Mouse (Mus musculus) ES-E14 (cell line): ENCODE results near the gene Zfp664. TPM values are rescaled to one million over a fixed set of nuclear protein-coding genes. Genes with fewer than 3 reads are reported as not detected.
A peak's percentile ranks its signal among the peaks of the same experiment; 100 is the strongest.

Experiments used
- DNase-seq: peaks from one replicate; pipeline ENCODE4 v3.0.0-alpha.2; 2013; ENCODE audit warnings: low read depth, low spot score
- H3K27ac ChIP-seq: 2 replicates; pipeline ENCODE4 v1.5.1; 2012; ENCODE audit warnings: low read depth, mild to moderate bottlenecking, low read length, moderate library complexity, mixed read lengths; ENCODE audit not compliant: poor library complexity, insufficient read depth, severe bottlenecking
- H3K36me3 ChIP-seq: 2 replicates; pipeline ENCODE4 v1.6.1; 2012; ENCODE audit warnings: mild to moderate bottlenecking, low read length, moderate library complexity, mixed read lengths; ENCODE audit not compliant: control insufficient read depth, poor library complexity, insufficient read depth, severe bottlenecking
- H3K4me1 ChIP-seq, 2 experiments: fragments of 150-350 bp in 1 of 2; sonication (generic) in 1 of 2; 2 replicates each; pipeline ENCODE4 v1.6.1; 2012; ENCODE audit warnings: low read length in 2 of 2, mild to moderate bottlenecking in 1 of 2, mixed read lengths in 1 of 2; ENCODE audit not compliant: control insufficient read depth in 2 of 2, insufficient read depth in 2 of 2, poor library complexity in 1 of 2
- H3K4me3 ChIP-seq, 2 experiments: fragments of 150-350 bp in 1 of 2; sonication (generic) in 1 of 2; 2 replicates each; pipeline ENCODE4 v1.5.1; 2012; ENCODE audit warnings: low read length in 2 of 2, low read depth in 1 of 2, mild to moderate bottlenecking in 1 of 2, mixed read lengths in 1 of 2; ENCODE audit not compliant: insufficient read depth in 1 of 2, poor library complexity in 1 of 2, severe bottlenecking in 1 of 2
- H3K9ac ChIP-seq: 2 replicates; pipeline ENCODE4 v1.6.1; 2012; ENCODE audit warnings: low read depth, mild to moderate bottlenecking, low read length, mixed read lengths; ENCODE audit not compliant: poor library complexity, insufficient read depth, severe bottlenecking
- H3K9me3 ChIP-seq: fragments of 150-350 bp; sonication (generic); 2 replicates; pipeline ENCODE4 v1.6.1; 2012; ENCODE audit warnings: low read depth, mild to moderate bottlenecking, low read length; ENCODE audit not compliant: control insufficient read depth, insufficient read depth
- CHD2 ChIP-seq: IDR thresholded peaks from 2 replicates; pipeline ENCODE4 v1.6.1; 2014; ENCODE audit warnings: mild to moderate bottlenecking, low read depth, low read length, inconsistent platforms
- HCFC1 ChIP-seq: IDR thresholded peaks from 2 replicates; pipeline ENCODE4 v1.6.1; 2012; ENCODE audit warnings: low read length, inconsistent platforms, borderline replicate concordance; ENCODE audit not compliant: insufficient read depth
- MAFK ChIP-seq: IDR thresholded peaks from 2 replicates; pipeline ENCODE4 v1.6.1; 2014; ENCODE audit warnings: mild to moderate bottlenecking, low read depth, low read length, inconsistent platforms; ENCODE audit not compliant: insufficient read depth
- ZC3H11A ChIP-seq: IDR thresholded peaks from 2 replicates; pipeline ENCODE4 v1.6.1; 2012; ENCODE audit warnings: low read depth, mild to moderate bottlenecking, inconsistent platforms, low read length, borderline replicate concordance
- ZNF384 ChIP-seq: IDR thresholded peaks from 2 replicates; pipeline ENCODE4 v1.6.1; 2012; ENCODE audit warnings: low read depth, low read length, inconsistent platforms
- in situ Hi-C, 2 experiments: fragments of 600-800 bp; cut with MboI; formaldehyde crosslinking; loops; one replicate each; pipeline ENCODE4 v1.15.1; 2025; ENCODE audit warnings: low sequenced_read_pairs in 2 of 2, inconsistent platforms in 1 of 2; ENCODE audit not compliant: unreplicated experiment in 2 of 2
- total RNA-seq: library from RNA; depleted of rRNA; stranded (reverse); fragments of 300-350 nt; gene quantifications from 2 replicates; pipeline ENCODE4 v1.2.3, GENCODE M21; 2012

Zfp664 gene
- total RNA-seq, 1 experiment = 27.4 TPM

GRCm38 (mm10) chr5:124901675-124902074, 39.2 kb downstream of the Zfp664 start:
- in situ Hi-C loops = loop anchor here in 1 of 2 experiments (10.0 kb wide), 1 partner anchor 353 kb away; no protein-coding TSS in a partner anchor
- Histone ChIP-seq H3K9me3 (no peaks in the 10 kb centered on the region), H3K27ac (no peak overlapping the region), H3K36me3 (no peaks in the 10 kb centered on the region), H3K4me1 (no peaks in the 10 kb centered on the region), H3K9ac (no peak overlapping the region), H3K4me3 (no peak overlapping the region)
- no peak for DNase-seq
- no peak for TF ChIP-seq ZNF384

- no peaks in the 10 kb centered on the region for H3K4me1 ChIP-seq
- TF ChIP-seq CHD2 (no peak), MAFK (no peak), ZNF384 (no peak), ZC3H11A (no peak), HCFC1 (no peak)
- DNase-seq = no peak
- H3K4me3 ChIP-seq = no peak overlapping the region
- no peaks in the 10 kb centered on the region for H3K36me3 ChIP-seq
- H3K27ac ChIP-seq = no peak overlapping the region
- in situ Hi-C loops = loop anchor here in 1 of 2 experiments (10.0 kb wide), 1 partner anchor 353 kb away; no protein-coding TSS in a partner anchor
- H3K9ac ChIP-seq = no peak overlapping the region
- no peaks in the 10 kb centered on the region for H3K9me3 ChIP-seq
These were observed 39.7 kb downstream of the Zfp664 start for GRCm38 (mm10) chr5:124902195-124902594.

- H3K9me3 ChIP-seq = no peaks in the 10 kb centered on the region
- DNase-seq = no peak
- in situ Hi-C loops = loop anchor here in 1 of 2 experiments (10.0 kb wide), 1 partner anchor 351 kb away; no protein-coding TSS in a partner anchor
- no peak for TF ChIP-seq ZNF384
- TF ChIP-seq MAFK = no peak
- no peak for TF ChIP-seq ZC3H11A
- TF ChIP-seq CHD2 = no peak
- TF ChIP-seq HCFC1 = no peak
- peaks cover 0 to 3% of the 10 kb centered on the region in 2 experiments; a peak in 1 of 4 replicates for H3K4me1 ChIP-seq
- no peak overlapping the region for H3K4me3 ChIP-seq
- no peaks in the 10 kb centered on the region for H3K36me3 ChIP-seq
- no peak overlapping the region for H3K27ac ChIP-seq
- no peak overlapping the region for H3K9ac ChIP-seq
These were observed 41.4 kb downstream of the Zfp664 start for GRCm38 (mm10) chr5:124903852-124904251.

- TF ChIP-seq ZC3H11A (no peak), ZNF384 (no peak), HCFC1 (no peak), MAFK (no peak), CHD2 (no peak)
- Histone ChIP-seq H3K4me1 (peaks cover 0 to 3% of the 10 kb centered on the region in 2 experiments; a peak in 1 of 4 replicates), H3K9ac (no peak overlapping the region), H3K36me3 (no peaks in the 10 kb centered on the region), H3K4me3 (no peak overlapping the region), H3K9me3 (no peaks in the 10 kb centered on the region), H3K27ac (no peak overlapping the region)
- in situ Hi-C loops = loop anchor here (5.0 to 10.0 kb wide), 2 partner anchors 348 to 365 kb away; no protein-coding TSS in a partner anchor
- no peak for DNase-seq
These were observed 44.4 kb downstream of the Zfp664 start for GRCm38 (mm10) chr5:124906890-124907289.

GRCm38 (mm10) chr5:124908860-124909259, 46.4 kb downstream of the Zfp664 start:
- Histone ChIP-seq H3K27ac (no peak overlapping the region), H3K9ac (peak overlapping the region; percentile 31; the same call in 1 of the 2 replicates), H3K4me3 (peak overlapping the region in 1 of 2 experiments; percentile 9; a peak in 1 of 4 replicates), H3K4me1 (peaks cover 0 to 9% of the 10 kb centered on the region in 2 experiments; a peak in 3 of 4 replicates), H3K36me3 (no peaks in the 10 kb centered on the region), H3K9me3 (no peaks in the 10 kb centered on the region)
- in situ Hi-C loops = loop anchor here (5.0 to 10.0 kb wide), 2 partner anchors 346 to 363 kb away; no protein-coding TSS in a partner anchor
- no peak for TF ChIP-seq CHD2
- TF ChIP-seq ZC3H11A = peak; percentile 67; the same call in 1 of the 2 replicates
- DNase-seq = peak; percentile 65
